Mouse (Mus musculus) liver, embryonic 14.5 days (tissue): Measurements from ENCODE around the gene Plekhb1. TPM values are rescaled to one million over a fixed set of nuclear protein-coding genes. Genes with fewer than 3 reads are reported as not detected.

ENCODE experiments used
- ATAC-seq: fragments of 200-750 bp; cut with Nextera tagmentation; 2 replicates; pipeline ENCODE4 v1.8.0; 2017; ENCODE audit warnings: moderate number of reproducible peaks, mild to moderate bottlenecking, moderate library complexity; ENCODE audit not compliant: insufficient read depth
- DNase-seq, 3 experiments: peaks; one replicate each; pipeline ENCODE4 v3.0.0-alpha.2; 2012 to 2013; ENCODE audit warnings: low read depth in 3 of 3, low spot score in 3 of 3
- H3K27ac ChIP-seq: fragments of 300-500 bp; sonication (generic); 2 replicates; pipeline ENCODE4 v1.5.1; 2014; ENCODE audit warnings: moderate library complexity, mild to moderate bottlenecking, control low read depth, inconsistent platforms
- H3K27me3 ChIP-seq: fragments of 300-500 bp; sonication (generic); 2 replicates; pipeline ENCODE4 v1.6.1; 2014; ENCODE audit warnings: mild to moderate bottlenecking, low read length, moderate library complexity; ENCODE audit not compliant: control insufficient read depth, insufficient read depth
- H3K36me3 ChIP-seq: fragments of 300-500 bp; sonication (generic); replicated peaks from 2 replicates; pipeline ENCODE4 v1.6.1; 2014; ENCODE audit warnings: low read depth; ENCODE audit not compliant: control insufficient read depth, insufficient read depth
- H3K4me1 ChIP-seq, 2 experiments: fragments of 200-500 bp in 1 of 2; fragments of 300-500 bp in 1 of 2; sonication (generic) in 1 of 2; replicated peaks; 2 replicates each; pipeline ENCODE4 v1.6.1; 2012 to 2014; ENCODE audit warnings: antibody characterized with exemption in 1 of 2, inconsistent platforms in 1 of 2, low read length in 1 of 2; ENCODE audit not compliant: control insufficient read depth in 2 of 2, insufficient read depth in 2 of 2
- H3K4me2 ChIP-seq: fragments of 300-500 bp; sonication (generic); 2 replicates; pipeline ENCODE4 v1.6.1; 2014; ENCODE audit warnings: low read depth, mild to moderate bottlenecking, control low read depth, moderate library complexity
- H3K4me3 ChIP-seq, 2 experiments: fragments of 200-500 bp in 1 of 2; fragments of 300-500 bp in 1 of 2; sonication (generic) in 1 of 2; 2 replicates each; pipeline ENCODE4 v1.5.1; 2012 to 2014; ENCODE audit warnings: low read depth in 2 of 2, low read length in 2 of 2, mild to moderate bottlenecking in 2 of 2, control low read depth in 1 of 2, inconsistent platforms in 1 of 2, moderate library complexity in 1 of 2; ENCODE audit not compliant: insufficient read depth in 1 of 2
- H3K9ac ChIP-seq: fragments of 300-500 bp; sonication (generic); replicated peaks from 2 replicates; pipeline ENCODE4 v1.6.1; 2014; ENCODE audit warnings: mild to moderate bottlenecking, control low read depth, moderate library complexity
- H3K9me3 ChIP-seq: fragments of 300-500 bp; sonication (generic); 2 replicates; pipeline ENCODE4 v1.6.1; 2016; ENCODE audit warnings: low read length, mixed read lengths; ENCODE audit not compliant: control insufficient read depth
- CTCF ChIP-seq: IDR thresholded peaks from 2 replicates; pipeline ENCODE4 v1.5.1; 2016; ENCODE audit warnings: antibody characterized with exemption, low read depth, control low read depth
- EP300 ChIP-seq: IDR thresholded peaks from 2 replicates; pipeline ENCODE4 v1.6.1; 2016; ENCODE audit warnings: antibody characterized with exemption, low read depth
- WGBS: fragments of 180-500 bp; shearing (Covaris S2); extraction: QIAGEN DNeasy Blood & Tissue Kit; methylation state at CpG from one replicate; pipeline ENCODE4 v1.1.7; 2014; ENCODE audit not compliant: insufficient replicate concordance; 5-methylcytosine and 5-hydroxymethylcytosine counted together
- polyA plus RNA-seq, 2 experiments: library from polyadenylated mRNA; depleted of rRNA in 1 of 2; stranded (reverse) in 1 of 2; unstranded in 1 of 2; fragments of >200 nt; fragmentation: Nextera tagmentation in 1 of 2; extraction: Ambion mirVana in 1 of 2; gene quantifications; 2 replicates each; pipeline versions ENCODE4 v1.2.1 to v1.2.3; 2012 to 2014

Gene Plekhb1
- polyA plus RNA-seq, 2 experiments: 0.24 to 0.42 TPM

GRCm38 (mm10) chr7:100658093-100658578, 4.1 kb downstream of the Plekhb1 start:
- no peak for DNase-seq
- Histone ChIP-seq H3K4me1 (peaks cover 0 to 3% of the 10 kb centered on the region in 2 experiments; a peak in 1 of 4 replicates), H3K4me2 (peak overlapping the region; percentile 6; the same call in 1 of the 2 replicates), H3K27ac (no peak overlapping the region), H3K4me3 (no peak overlapping the region), H3K9ac (no peak overlapping the region), H3K27me3 (no peaks in the 10 kb centered on the region), H3K36me3 (no peaks in the 10 kb centered on the region), H3K9me3 (no peaks in the 10 kb centered on the region)
- TF ChIP-seq EP300 (no peak), CTCF (no peak)
- peak; percentile 27; the same call in 1 of the 2 replicates for ATAC-seq
- WGBS: 42% methylated on average over 18 of the region's 18 CpGs

DNA sequence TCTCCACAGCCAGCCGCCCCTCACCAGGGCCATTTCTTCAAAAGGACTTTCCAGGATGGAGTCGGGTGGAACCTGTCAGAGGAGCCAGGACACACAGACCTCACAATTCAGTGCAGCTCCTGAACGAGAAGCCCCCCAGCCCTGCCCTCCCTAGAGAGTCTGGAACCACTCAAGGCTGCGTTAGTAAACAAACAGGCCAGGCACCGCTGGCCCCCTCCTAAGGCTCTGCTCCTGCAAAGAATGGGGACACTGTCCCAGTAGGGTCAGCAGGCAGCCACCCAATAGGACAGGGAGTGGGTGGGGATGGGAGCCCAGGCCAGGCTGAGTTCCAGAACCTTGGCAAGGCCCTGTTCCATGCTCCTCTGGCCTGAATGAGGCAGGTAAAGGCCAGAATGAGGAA, 5.5 kb downstream of the Plekhb1 start:
- H3K4me2 ChIP-seq: no peak overlapping the region
- H3K9ac ChIP-seq: no peak overlapping the region
- no peak overlapping the region for H3K27ac ChIP-seq
- DNase-seq: no peak
- H3K4me3 ChIP-seq: no peak overlapping the region
- no peaks in the 10 kb centered on the region for H3K4me1 ChIP-seq
- H3K9me3 ChIP-seq: no peaks in the 10 kb centered on the region
- WGBS: 44% methylated on average over 5 of the region's 5 CpGs
- no peaks in the 10 kb centered on the region for H3K36me3 ChIP-seq
- TF ChIP-seq CTCF (no peak), EP300 (no peak)
- no peak for ATAC-seq
- no peaks in the 10 kb centered on the region for H3K27me3 ChIP-seq

DNA sequence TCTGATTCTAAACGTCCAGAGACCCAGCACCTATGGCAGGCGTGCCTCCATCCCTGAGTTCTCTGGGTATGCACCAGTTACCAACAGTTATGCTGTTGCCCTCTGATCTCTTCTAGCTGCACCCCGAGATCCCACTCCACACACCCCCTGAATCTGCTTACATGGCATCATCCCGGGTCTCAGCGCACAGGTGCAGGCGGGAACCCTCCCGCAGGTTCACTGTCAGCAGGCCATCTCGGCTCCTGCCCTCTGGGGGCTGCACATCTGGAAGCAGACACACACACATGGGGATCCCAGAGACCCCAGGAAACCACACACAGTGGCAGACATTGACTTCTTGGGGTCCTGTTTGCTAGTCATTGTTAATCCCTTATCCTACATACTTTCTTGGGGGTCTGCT, 7.8 kb downstream of the Plekhb1 start:
- no peak for DNase-seq
- ATAC-seq: no peak
- no peak overlapping the region for H3K4me2 ChIP-seq
- H3K36me3 ChIP-seq: no peaks in the 10 kb centered on the region
- H3K27me3 ChIP-seq: no peaks in the 10 kb centered on the region
- H3K4me1 ChIP-seq: no peaks in the 10 kb centered on the region; a peak in 1 of 4 replicates
- no peak for TF ChIP-seq EP300
- no peak for TF ChIP-seq CTCF
- H3K9ac ChIP-seq: no peak overlapping the region
- H3K4me3 ChIP-seq: no peak overlapping the region
- 75% methylated on average over 8 of the region's 8 CpGs for WGBS
- no peak overlapping the region for H3K27ac ChIP-seq
- H3K9me3 ChIP-seq: no peaks in the 10 kb centered on the region

DNA sequence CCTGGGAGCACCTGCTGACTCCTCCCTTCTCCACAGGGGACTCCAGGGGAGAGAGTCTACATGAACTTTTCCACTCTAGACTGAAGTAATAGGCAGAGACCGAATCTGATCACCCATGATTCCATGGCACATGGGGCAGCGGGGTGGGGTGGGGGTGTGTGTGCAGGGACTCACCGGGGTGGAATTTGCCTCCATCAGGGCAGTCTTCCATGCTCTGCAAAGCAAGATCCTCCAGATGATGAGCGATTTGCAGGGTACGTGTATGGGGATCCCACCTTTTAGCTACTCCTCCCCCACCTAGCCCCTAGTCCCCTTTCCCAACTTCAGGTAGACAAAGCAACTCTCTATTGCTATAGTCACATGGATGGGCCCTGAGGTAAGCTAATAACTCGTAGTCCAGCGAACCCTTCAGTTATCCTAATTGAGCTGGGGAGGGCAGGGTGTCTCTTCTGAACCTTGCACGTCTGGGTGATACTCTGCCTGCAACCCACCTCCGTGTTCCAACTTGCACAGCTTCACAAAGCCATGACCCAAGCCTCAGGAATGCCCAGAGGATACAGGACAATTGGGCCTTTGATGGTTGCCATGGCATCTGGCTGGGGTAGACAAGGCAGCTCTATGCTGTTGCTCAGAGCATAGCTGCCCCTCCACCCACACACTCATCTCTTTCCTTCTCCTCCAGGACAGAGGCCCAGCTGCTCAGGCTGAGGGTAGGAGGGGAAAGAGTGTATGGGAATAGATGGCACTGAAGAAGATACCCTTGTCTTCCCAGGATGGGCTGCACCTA, 8.5 kb downstream of the Plekhb1 start:
- no peak overlapping the region for H3K4me2 ChIP-seq
- 68% methylated on average over 9 of the region's 9 CpGs for WGBS
- H3K27me3 ChIP-seq: no peaks in the 10 kb centered on the region
- H3K36me3 ChIP-seq: no peaks in the 10 kb centered on the region
- no peak overlapping the region for H3K4me3 ChIP-seq
- no peaks in the 10 kb centered on the region for H3K9me3 ChIP-seq
- ATAC-seq (no peak), DNase-seq (no peak)
- TF ChIP-seq EP300: no peak
- no peak for TF ChIP-seq CTCF
- no peak overlapping the region for H3K27ac ChIP-seq
- no peaks in the 10 kb centered on the region; a peak in 1 of 4 replicates for H3K4me1 ChIP-seq
- no peak overlapping the region for H3K9ac ChIP-seq

GRCm38 (mm10) chr7:100651011-100651410, 11.2 kb downstream of the Plekhb1 start:
- H3K4me2 ChIP-seq: no peak overlapping the region
- no peak overlapping the region for H3K27ac ChIP-seq
- no peaks in the 10 kb centered on the region for H3K36me3 ChIP-seq
- no peak overlapping the region for H3K9ac ChIP-seq
- H3K9me3 ChIP-seq: no peaks in the 10 kb centered on the region
- DNase-seq: no peak
- TF ChIP-seq CTCF (no peak), EP300 (no peak)
- no peak overlapping the region for H3K4me3 ChIP-seq
- ATAC-seq: no peak
- H3K4me1 ChIP-seq: no peaks in the 10 kb centered on the region; a peak in 1 of 4 replicates
- no peaks in the 10 kb centered on the region for H3K27me3 ChIP-seq
- WGBS: 34% methylated on average over 4 of the region's 4 CpGs
